Mouse (Mus musculus) activated CD4-positive, CD25-positive, alpha-beta regulatory T cell, adult 4 months (primary cell): Measurements from ENCODE around the gene Pilra. TPM values are rescaled to one million over a fixed set of nuclear protein-coding genes. Genes with fewer than 3 reads are reported as not detected.

ENCODE experiments used
- ATAC-seq: one replicate; pipeline ENCODE4 v1.8.0; 2017
- polyA plus RNA-seq, 2 experiments: library from polyadenylated mRNA; unstranded; fragments of 100-300 nt; shearing (Covaris generic); gene quantifications; one replicate each; pipeline ENCODE4 v1.2.1; 2017

Pilra gene
- polyA plus RNA-seq, 2 experiments from 2014 or later: not detected

DNA sequence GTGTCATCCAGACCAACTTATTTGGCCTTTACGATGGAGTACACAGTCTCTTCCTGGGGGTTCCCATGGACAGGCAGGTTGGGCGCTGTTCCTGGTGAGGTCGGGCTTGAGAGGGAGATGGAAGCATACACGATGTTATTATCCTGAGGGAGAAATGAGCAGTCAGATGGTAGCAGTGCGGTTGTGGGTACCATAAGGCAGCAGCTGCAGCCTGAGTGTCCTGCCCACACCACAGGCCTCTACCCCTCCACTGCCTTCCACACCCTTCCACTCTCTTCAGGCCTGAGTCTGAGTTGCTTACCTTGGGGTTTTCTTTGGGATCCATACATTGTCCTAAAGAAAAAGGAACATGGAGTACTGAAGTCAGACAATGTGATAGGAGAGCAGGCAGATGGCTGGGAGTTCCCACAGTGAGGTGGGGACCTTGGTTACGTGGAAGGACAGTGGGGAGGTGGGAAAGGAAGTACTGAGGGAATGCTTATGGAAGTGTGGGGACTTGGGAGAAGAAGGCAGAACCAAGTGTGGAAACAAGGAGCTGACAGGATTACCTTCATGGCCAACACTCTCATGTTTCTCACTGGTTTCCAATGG lies 12.5 kb downstream of the Pilra start:
- no peak for ATAC-seq

DNA sequence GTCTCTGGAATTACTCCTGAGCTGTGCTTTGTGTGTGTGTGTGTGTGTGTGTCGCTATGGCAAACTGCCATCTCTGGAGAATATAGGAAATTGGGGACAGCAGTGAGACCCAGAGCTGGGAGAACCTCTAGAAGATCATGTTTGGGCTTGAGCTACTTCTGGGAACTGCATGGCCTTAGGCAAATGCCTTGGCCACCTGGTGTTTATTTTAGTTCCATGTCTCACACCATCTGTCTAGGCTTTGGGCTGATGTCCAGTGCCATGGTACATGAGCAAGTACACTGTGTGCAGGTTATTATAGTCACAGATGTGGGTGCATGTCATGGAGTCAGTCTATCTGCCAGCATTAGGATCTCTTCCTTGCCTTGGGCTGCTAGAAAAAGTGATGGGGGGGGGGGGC lies 13.5 kb downstream of the Pilra start:
- no peak for ATAC-seq

DNA sequence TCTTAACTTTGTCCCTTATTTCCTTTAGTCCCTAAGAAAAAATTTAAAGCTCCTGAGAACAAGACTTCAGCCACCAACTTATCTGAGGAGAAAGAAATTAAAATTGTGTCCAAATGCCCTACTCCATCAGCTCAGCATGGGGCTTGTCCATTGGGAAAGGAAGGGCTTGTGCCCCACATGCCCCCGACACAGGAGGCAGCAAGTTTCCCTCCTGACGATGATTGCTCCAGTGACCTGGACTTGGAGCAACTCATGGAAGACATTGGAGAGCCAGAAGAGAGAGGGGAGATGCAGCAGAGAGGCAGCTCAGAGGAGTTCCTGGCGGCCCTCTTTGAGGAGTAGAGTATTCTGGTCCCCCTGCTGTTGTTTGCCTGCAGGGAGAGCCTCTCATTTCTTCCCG lies 14.0 kb downstream of the Pilra start:
- ATAC-seq: no peak

DNA sequence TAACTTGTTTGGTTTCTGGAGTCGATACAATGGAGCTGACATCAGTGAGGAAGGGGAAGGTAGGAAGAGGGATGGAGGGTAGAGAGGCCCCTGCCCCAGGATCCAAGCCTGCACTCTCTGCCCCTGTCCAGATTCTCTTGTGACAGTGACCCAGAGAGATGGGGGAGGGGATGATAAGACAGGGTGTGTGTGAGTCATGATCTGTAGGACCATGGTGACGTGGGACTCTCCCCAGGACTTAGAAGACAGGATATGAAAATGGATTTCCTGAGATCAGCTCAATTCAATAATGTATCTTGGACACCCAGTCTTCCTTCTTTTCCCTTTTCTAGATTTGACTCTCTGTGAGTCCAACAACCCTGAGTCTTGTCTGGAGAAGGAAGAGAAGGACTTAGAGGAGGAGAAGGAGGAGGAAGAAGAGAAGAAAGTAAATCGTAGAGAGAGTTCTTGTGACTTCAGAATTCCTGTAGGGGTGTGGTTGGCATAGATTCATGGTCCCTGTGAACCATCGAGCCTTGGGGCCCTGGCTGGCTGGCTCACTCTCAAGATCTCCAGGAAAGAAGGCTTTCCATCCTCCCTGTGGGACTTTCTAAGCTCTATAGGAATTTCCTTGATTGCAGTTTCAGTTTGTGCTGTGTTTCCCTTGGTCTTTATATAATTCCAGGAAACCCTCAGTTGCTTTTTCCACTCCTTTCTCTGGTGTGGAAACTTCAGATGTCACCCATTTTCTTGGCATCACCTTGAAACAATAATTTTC lies 18.4 kb downstream of the Pilra start:
- no peak for ATAC-seq

DNA sequence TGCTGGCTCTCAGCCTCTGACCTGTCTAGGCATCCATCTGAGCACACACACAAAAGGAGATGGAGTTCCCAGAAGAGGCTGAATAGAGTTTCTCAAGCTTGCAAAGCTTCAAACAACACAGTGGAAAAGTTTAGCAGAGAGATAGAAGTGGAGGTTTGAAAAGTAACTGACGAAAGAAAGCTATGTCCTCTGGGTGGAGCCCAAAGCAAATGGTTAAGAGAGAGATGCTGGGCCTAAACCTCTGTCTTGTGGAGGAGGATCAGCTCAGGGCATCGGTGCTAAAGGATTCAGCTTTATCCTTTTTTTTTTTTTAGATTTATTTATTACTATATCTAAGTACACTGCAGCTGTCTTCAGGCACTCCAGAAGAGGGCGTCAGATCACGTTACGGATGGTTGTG lies 27.8 kb downstream of the Pilra start:
- ATAC-seq: no peak

DNA sequence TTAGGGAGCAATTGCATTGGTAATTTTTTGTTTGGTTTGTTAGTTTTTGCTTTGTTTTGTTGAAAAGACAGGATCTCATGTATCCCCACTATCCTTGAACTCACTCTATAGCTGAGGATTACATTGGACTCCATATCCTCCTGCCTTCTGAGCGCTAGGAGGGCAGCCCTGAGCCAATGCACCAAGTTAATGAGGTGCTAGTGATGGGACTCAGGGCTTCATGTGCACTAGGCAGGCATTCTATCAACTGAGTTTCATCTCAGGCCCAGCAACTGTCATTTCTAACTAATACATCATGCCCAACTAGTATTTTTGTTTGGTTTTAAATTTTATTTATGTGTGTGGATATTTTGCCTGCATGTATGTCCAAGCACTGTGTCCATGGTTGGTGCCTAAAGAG lies 29.9 kb downstream of the Pilra start:
- ATAC-seq: no peak

DNA sequence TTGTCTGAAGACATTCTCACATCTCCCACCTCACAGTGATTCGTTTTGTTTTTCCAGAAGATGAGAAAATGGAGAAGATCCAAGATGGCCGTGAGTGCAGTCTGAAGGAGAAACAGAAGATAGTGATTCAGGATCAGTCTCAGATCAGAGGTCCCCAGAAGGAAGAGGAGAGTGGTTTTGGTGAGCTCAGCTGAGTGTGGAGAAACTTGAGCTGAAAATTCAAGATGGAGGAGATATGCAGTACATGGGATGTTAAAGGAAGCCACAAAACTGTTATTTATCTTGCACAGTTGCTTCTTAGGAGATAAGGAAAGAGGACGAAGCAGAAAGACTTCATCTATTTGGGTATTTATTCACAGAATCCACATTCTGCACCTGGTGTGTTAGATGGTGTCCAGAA lies 35.2 kb downstream of the Pilra start:
- no peak for ATAC-seq

DNA sequence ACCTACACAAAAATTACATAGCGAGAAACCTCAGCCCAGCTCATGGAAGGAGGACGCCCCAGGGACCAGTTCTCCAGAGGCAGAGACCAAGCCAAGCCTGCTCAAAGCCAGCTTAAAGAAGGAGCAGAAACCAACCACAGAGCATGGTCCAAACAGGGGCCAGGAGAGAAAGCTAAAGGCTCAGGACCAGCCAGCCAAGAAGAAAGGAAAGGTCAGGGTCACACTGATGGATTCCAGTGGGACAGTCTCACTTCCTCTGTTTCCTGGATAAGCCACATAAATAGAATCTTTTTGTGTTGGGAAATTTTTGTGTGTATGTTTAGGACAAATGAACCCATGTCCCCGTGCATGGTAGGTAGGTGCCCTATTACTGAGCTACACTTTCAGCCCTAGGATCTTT lies 39.5 kb downstream of the Pilra start:
- ATAC-seq: no peak

DNA sequence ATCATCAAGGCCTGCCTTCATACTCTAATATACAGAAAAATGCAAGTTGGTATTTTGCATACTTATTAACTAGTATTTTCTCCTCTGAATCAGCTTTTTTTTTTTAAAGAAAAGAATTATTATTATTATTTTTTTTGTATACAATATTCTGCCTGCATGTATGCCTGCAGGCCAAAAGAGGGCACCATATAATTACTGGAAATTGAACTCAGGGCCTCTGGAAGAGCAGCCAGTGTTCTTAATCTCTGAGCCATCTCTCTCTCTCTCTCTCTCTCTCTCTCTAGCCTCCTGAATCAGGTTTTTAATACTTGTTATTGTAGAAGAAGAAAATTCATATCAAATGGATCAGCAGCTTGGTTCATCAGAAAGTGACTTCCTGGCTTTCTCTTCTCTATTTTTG lies 44.5 kb downstream of the Pilra start:
- ATAC-seq: no peak

DNA sequence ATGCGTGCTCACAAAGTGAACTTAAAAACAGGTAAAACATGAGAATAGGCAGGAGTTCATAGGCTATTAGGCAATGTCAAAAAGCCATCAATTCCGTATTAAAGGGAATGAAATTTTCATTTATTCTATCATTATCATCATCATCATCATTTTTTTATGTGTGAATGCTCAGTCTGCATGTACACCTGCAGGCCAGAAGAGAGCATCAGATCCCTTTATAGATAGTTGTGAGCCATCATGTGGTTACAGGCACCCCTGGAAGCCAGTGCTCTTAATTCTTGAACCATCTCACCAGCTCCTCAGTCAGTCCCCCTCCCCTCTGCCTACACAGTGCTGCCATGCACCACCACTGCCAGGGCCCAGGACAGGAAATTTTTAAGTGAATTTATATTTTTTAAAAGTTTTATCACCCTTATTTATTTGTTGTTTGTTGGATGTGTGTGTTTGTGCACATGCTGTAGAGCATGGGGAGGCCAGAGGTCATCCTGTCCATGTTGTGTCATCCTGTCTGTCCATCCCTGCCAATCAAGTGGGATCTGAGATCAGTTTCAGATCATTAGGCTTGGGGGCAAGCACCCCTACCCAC lies 47.0 kb downstream of the Pilra start:
- no peak for ATAC-seq

DNA sequence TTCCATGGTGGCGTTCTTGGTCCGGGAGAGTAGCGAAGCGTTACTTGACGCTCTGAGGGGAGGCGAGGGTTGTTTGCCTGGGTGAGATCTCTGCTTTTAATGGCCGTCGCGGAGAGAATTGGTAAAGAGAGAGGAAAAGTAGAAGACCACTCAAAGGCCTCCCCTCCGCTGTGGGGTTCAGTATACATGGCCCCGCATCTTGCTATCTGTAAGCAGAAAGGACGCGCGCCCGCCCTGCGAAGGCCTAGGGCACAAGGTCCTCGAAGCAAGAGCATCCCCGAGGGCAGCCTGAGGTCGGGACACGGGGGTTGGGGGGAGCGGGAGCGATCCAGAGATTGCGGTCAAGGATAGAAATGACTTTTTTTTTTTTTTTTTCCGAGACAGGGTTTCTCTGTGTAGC lies 47.9 kb downstream of the Pilra start:
- ATAC-seq: no peak

DNA sequence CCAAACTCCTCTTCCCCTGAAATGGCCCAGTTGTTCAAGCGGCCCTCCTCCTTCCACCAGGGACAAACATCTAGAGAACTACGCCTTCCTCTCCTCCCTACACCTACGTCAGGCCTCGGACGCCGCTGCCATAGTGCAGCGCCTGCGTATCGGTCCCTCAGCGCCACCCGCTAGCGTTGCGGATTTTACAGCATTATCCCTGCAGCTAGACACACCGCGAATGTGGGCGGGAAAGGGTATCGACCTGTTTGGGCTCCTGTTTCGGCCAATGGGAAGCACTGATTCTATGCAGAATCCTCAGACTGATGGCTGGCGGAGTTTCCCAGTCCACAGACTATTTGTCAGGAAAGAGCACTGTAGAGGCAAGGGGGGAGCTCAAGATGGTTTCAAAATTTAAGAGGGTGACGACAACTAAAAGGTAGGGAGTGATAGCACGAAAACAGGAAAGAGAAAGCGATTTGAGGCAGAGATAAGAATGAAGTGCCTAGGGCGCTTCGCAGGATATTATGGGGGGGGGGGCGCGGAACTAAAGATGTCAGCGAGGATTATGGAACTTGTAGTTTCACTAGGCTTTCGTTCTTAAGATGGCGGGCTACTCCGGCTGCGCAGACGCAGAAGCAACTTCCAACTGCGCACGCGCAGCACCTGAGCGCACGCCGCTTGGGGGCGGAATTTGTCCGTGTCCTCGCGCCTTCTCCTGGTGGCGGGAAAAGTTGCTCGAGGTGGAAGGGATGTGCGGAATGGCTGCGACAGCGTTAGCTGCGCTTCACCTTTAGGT lies 48.7 kb downstream of the Pilra start, which contains the start of the genes Mepce and Zcwpw1:
TSS of gene Mepce (minus strand) at position 505 of the 778 bp plus-strand sequence.
TSS of gene Zcwpw1 (plus strand) at position 648 of the 778 bp plus-strand sequence.
- ATAC-seq: peak; percentile 55

DNA sequence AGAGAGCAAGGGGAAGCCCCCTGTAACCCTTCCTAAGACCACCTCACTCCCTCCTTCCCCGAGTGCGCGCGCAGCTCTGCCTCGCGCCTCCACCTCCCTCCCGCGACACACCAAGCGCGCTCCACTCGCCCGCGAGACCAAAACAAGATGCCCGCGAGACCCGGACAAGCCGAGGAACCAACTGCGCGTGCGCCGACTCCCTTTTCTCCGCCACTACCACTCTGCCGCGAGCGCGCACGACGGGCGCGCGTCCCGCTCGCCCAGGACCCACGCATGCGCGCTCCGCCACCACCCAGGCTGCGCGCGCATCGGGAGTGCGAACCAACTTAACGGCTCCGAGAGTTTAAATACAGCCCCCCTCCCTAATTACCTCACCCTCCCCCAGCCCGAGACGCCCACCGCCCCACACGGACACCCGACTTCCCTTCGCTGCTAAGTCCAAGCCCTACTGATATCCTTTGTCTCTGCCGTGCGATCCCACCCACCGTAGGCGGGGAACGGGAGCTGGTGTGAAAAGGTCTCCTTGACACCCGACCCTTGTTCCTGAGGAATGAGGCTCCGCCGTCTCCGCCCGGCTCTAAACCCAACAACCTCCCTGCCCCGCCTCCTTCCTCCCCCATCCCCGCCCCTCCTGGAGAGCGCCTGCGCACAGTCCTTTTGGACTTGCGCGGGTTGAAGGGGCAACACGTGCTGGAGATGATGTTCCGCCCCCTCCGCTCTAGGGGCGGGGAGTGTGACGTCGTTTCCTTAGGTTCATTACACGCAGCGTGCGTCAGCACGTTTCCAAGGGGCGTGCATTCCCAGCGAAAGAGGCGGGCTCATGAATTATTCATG lies 49.8 kb downstream of the Pilra start:
- ATAC-seq: peak; percentile 72

DNA sequence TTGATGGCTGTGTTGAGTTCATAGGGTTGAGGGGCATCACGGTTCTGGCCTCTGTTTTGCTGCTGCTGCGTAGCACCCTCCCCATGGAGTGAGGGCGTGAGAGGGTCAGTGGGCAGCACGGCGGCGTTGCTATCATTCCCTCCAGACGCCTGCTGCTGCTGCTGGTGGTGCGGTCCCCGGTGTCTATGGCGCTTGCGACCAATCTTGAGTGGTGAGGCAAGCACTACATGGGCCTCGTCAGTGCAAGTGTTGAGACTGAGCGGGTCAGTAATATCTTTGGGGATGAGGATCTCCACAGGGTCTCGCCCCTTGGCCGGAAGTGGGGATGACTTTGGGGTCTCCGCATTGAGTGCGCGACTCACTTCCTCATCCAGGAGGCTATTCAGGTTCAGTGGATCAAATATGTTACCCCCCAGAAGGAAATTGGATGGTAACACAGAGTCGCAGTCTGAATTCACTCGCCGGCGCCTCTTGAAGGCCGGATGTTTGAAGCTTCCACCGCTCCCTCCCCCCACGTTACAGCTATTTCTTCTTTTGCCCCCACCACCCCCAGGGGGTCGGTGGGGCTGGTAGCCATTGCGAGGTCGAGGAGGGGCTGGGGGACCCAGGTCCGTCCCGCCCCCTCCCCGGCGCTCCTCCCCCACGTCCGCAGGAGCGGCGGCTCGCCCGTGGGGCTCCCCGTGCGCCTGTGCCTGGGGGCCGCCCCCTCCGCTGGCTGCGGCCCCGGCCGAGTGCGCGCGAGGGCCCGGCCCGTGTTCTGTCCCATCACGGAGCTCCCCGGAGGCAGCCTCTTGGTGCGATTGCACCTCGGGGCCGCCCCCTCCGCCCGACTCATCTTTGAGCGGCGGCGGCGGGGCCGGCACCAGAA lies 50.7 kb downstream of the Pilra start:
- peak; percentile 0 for ATAC-seq

DNA sequence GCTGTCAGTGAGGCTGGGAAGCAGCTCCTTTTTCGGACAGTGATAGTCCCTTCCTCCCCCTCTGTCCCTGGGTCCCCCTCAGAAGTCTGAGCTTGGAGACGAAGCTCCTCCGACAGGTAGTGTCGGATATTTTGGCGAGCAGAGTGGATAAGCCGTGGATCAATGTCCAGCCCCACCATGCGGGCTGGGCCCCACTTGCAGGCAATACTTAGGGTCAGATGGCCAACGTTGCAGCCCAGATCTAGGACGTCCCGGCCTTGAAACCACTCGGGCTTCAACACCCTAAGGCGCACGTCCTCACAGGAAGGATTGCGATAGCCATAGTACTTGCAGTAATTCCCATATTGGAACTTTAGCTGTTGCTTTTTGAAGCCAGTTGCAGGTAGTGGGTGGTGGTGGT lies 51.5 kb downstream of the Pilra start:
- no peak for ATAC-seq

DNA sequence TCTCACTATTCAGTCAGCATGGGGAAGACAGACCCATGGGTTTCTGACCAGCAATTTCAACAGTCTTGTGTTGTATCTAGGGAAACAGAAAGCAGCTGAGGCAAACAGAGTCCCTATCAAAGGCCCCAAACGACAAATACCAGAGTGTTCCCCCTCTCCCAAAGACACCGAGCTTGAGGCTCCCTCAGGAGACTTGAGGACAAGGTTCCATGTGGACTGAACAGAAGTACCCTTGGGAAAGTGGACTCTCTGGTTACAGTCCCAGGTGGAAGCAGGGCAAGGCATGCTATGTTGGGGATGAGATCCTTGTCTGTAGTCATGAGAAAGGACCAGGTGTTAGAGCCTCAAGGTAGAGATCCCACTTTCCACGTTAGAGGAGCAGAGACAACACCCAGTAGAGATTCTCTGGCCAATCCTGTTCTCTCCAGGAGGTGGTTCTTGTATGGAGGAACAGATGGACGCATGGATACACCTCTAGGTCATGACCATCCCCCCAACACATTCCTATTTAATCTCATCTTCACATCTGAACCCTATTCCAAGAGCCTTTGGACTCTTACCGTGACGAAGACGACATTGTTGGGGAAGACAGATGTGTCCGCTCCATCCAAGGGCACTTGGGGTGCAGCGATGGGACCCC lies 52.1 kb downstream of the Pilra start:
- ATAC-seq: no peak

DNA sequence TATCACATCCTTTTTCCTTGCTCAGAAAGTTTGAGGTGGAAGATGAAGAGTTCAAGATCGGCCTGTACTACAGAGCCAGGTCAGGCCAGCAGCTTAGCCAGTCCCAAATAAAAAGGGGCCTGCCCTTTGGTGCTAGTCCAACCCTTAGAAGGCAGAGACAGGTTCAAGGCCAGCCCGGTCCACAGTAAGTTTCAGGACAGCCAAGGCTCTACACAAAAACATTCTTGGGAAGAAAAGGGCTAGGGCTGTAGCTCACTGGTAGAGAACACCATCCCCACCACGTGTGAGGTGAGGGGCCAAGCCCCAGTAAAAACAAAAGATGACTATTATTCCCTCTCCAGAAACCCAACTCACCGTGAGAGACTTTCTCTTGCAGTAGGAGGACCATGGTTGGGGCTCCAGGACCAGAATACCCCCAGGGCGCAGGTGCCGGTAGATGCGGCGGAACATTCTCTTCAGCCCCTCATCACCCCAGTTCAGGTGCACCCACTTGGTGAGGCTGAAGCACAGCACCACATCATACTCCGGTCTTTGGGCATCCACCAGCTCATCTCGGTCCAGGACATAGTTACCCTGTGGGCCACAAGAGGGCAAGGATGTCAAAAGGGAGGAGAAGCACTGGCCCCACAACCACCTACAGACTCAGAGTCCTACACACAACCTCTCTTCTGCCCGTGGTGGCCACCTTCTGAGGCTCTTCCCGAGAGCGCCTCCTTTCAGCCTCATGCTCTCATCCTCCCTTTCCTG lies 53.1 kb downstream of the Pilra start:
- no peak for ATAC-seq

DNA sequence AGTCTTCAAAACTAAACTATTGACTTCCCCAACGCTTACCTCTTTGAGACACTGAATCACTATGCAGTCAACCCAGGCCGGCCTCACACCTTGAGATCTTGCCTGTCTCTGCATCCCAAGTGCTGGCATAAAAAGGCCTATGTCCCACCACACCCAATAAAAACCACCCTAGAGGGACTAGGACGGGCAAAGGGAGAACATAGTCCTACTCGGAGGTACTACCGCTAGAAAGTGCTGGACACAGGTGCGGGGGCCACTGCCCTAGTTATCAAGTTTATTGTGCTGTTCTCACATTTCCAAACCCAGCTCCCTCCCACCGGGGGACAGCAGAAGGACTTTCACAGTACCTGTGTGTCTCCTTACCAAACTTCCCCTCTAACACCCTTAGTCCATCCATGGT lies 54.4 kb downstream of the Pilra start:
- no peak for ATAC-seq

DNA sequence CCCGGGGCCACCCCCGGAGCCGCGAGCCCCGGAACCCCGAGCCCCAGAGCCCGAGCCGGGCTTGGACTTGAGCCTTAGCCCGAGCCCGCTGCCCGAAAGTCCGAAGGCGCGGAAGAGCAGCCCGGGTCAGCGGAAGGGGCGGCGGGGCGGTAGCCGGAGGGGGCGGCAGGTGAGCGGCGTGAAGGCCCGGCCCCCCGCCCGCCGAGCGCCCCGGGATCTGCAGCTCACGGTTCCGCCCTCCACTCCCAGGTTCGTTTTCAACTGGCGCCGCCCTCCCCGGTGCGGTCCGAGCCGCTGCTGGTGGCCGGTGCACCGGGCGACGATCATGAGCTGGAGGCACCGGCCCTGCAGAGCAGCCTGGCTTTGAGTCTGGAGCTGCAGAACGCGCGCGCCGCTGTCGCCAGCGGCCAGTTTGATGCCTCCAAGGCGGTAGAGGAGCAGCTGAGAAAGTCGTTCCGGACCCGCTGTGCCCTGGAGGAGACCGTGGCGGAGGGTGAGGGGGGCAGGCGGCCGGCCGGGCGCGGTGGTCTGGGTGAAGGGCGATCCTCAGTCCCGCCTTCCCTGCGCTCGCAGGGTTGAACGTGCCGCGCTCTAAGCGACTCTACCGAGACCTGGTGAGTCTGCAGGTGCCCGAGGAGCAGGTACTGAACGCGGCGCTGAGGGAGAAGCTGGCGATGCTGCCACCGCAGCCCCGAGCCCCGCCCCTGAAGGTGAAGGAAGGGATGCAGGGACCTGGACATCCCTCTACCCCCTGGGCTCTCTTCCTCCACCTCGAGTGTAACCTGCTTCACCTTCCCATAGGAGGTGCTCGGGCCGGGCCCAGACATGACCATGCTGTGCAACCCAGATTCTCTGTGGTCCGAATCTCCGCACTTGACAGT lies 56.8 kb downstream of the Pilra start:
- peak; percentile 20 for ATAC-seq
